Mouse (Mus musculus) embryonic facial prominence, embryonic 13.5 days (tissue): ENCODE results near the gene Aff3. TPM values are rescaled to one million over a fixed set of nuclear protein-coding genes. Genes with fewer than 3 reads are reported as not detected.

ENCODE experiments used
- ATAC-seq: fragments of 200-750 bp; cut with Nextera tagmentation; 2 replicates; pipeline ENCODE4 v1.8.0; 2017; ENCODE audit warnings: low read depth; ENCODE audit not compliant: insufficient number of reproducible peaks, insufficient read depth, low FRiP score, low TSS enrichment
- H3K27ac ChIP-seq: fragments of 300-500 bp; sonication (generic); 2 replicates; pipeline ENCODE4 v1.5.1; 2015; ENCODE audit warnings: moderate library complexity, mild to moderate bottlenecking, inconsistent platforms
- H3K27me3 ChIP-seq: fragments of 300-500 bp; sonication (generic); 2 replicates; pipeline ENCODE4 v1.6.1; 2015; ENCODE audit warnings: mild to moderate bottlenecking, inconsistent platforms
- H3K36me3 ChIP-seq: fragments of 300-500 bp; sonication (generic); 2 replicates; pipeline ENCODE4 v1.6.1; 2015; ENCODE audit warnings: mild to moderate bottlenecking, inconsistent platforms
- H3K4me1 ChIP-seq: fragments of 300-500 bp; sonication (generic); 2 replicates; pipeline ENCODE4 v1.6.1; 2015; ENCODE audit warnings: inconsistent platforms
- H3K4me2 ChIP-seq: fragments of 300-500 bp; sonication (generic); 2 replicates; pipeline ENCODE4 v1.6.1; 2015; ENCODE audit warnings: moderate library complexity, mild to moderate bottlenecking, inconsistent platforms
- H3K4me3 ChIP-seq: fragments of 300-500 bp; sonication (generic); 2 replicates; pipeline ENCODE4 v1.5.1; 2015; ENCODE audit warnings: mild to moderate bottlenecking, inconsistent platforms
- H3K9ac ChIP-seq: fragments of 300-500 bp; sonication (generic); 2 replicates; pipeline ENCODE4 v1.6.1; 2015; ENCODE audit warnings: mild to moderate bottlenecking, inconsistent platforms
- H3K9me3 ChIP-seq: fragments of 300-500 bp; sonication (generic); 2 replicates; pipeline ENCODE4 v1.6.1; 2016; ENCODE audit warnings: inconsistent platforms
- WGBS: fragments of 180-500 bp; shearing (Covaris S2); methylation state at CpG from one replicate; pipeline ENCODE4 v1.1.7; 2015; ENCODE audit warnings: mixed read lengths; 5-methylcytosine and 5-hydroxymethylcytosine counted together
- polyA plus RNA-seq: library from polyadenylated mRNA; unstranded; fragments of >200 nt; fragmentation: Nextera tagmentation; extraction: Ambion mirVana; gene quantifications from 2 replicates; pipeline ENCODE4 v1.2.1, GENCODE M21; 2015

Aff3 gene
- polyA plus RNA-seq, 1 experiment from 2014 or later = 12.0 TPM

- Histone ChIP-seq H3K4me2 (no peak overlapping the region), H3K27me3 (no peaks in the 10 kb centered on the region), H3K9me3 (no peaks in the 10 kb centered on the region), H3K4me3 (no peak overlapping the region), H3K36me3 (no peaks in the 10 kb centered on the region), H3K9ac (no peak overlapping the region), H3K4me1 (peaks cover 35% of the 10 kb centered on the region), H3K27ac (no peak overlapping the region)
- ATAC-seq = no peak
- 81% methylated on average over 3 of the region's 3 CpGs for WGBS
Observed at GRCm38 (mm10) chr1:38554546-38554945, 110.2 kb downstream of the Aff3 start.

DNA sequence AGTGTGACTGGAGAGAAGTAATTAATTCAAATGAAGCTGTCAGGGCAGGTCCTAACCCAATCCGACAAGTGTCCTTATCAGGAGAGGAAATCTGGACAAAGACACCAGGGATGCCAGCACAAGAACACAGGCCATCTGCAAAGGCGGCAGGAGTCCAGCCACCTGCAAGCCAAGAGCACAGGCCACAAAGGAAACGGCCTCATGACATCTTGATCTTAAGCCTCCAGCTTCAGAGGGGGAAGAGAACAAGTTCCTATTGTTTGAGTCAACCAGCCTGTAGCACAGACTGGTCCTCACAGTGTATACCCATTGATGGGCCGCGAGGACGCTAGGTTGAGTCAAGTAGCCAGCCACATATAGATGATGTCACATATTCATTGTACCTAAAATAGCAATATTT lies 111.7 kb downstream of the Aff3 start:
- no peaks in the 10 kb centered on the region for H3K9me3 ChIP-seq
- no peak overlapping the region for H3K4me3 ChIP-seq
- no peaks in the 10 kb centered on the region for H3K27me3 ChIP-seq
- no peak overlapping the region for H3K9ac ChIP-seq
- no peaks in the 10 kb centered on the region for H3K36me3 ChIP-seq
- no peak for ATAC-seq
- H3K27ac ChIP-seq = no peak overlapping the region
- WGBS = 44% methylated on average over 6 of the region's 6 CpGs
- H3K4me2 ChIP-seq = no peak overlapping the region
- peaks cover 39% of the 10 kb centered on the region for H3K4me1 ChIP-seq

DNA sequence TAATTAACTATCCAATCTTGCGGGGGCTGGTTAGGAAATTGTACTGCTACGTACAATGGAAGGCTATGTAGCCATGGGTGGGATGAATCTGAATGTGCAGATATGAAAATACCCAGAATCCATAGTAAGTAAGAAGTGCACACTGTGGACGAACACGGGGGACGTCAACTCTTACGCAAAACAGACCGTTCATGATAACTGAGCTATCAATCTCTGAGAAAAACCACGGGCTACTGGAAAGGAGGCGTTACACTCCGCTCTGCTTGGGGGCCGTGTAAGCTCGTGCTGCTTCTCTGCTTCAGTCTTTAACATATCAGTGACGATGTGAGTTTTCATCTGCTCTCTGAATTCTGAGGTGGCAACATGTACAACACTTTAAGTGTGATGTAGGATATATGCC lies 114.2 kb downstream of the Aff3 start:
- Histone ChIP-seq H3K36me3 (no peaks in the 10 kb centered on the region), H3K9me3 (no peaks in the 10 kb centered on the region), H3K4me2 (no peak overlapping the region), H3K27ac (no peak overlapping the region), H3K4me3 (no peak overlapping the region), H3K4me1 (peaks cover 46% of the 10 kb centered on the region), H3K9ac (no peak overlapping the region), H3K27me3 (no peaks in the 10 kb centered on the region)
- ATAC-seq = no peak
- WGBS = 76% methylated on average over 13 of the region's 13 CpGs

DNA sequence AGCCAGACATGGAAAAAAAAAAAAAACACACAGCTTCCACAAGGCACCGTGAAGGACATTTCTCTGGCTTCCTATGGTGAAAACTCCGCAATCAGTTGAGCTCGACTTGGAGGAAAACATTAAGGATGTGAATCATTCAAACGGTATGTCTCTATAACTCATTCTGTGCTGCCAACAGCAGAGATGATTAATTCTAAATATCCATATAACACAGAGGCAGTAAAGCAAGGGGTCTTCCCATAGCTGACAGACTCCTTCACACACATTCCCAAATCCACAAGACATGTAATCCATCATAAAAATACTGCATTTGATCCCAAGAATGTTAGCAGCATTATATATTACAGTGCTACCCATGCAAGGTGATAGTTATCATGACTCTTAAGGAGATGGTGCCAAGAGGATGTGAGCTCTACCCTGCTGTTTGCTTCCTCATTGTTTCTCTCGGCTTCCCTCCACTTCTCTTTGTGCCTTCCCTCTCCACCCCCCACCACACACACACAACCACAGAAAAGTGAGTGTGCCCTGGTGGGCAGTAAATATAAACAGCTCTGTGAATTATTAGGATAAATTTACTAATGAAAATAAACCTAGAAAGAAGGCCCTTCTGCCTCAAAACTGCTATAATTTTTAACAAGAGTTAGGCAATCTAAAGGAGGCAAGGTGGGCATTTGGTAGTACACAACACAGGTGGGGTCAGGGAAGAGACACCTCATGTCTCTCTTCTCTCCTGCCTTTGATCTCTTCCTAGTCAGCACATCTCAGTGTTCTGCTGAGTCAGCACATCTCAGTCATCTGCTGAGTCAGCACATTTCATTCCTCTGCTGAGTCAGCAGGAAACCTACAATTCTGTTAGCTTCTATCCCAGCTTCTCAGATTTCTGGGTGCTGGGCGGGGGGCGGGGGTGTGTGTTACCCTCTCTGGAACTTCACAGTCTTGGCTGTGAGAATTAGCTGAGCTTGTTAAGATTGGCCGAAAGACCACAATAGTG lies 115.8 kb downstream of the Aff3 start:
- Histone ChIP-seq H3K4me3 (no peak overlapping the region), H3K27ac (no peak overlapping the region), H3K4me2 (no peak overlapping the region), H3K36me3 (no peaks in the 10 kb centered on the region), H3K9ac (no peak overlapping the region), H3K27me3 (no peaks in the 10 kb centered on the region), H3K9me3 (no peaks in the 10 kb centered on the region), H3K4me1 (peaks cover 56% of the 10 kb centered on the region)
- 75% methylated on average over 8 of the region's 8 CpGs for WGBS
- ATAC-seq = no peak

DNA sequence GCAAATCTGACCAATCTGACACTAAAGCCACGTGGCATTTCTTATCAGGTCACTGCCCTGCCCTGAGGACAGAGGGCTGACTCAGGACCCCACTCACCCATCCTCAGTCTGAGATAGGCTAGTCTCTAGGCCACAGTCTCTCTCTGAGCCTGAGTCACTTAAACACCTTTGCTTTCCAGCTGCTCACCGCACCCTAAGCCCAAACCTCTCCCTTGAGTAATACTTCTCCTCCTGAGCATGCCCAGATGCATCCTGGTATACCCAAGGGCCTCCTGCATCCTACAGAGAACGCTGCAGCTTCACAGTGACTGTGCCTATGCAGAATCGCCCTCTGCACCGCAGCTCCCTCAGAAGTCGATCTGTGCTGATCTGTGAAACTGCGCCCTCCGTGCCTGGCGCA lies 117.1 kb downstream of the Aff3 start:
- Histone ChIP-seq H3K9ac (no peak overlapping the region), H3K4me2 (no peak overlapping the region), H3K27ac (no peak overlapping the region), H3K27me3 (no peaks in the 10 kb centered on the region), H3K4me1 (peaks cover 43% of the 10 kb centered on the region), H3K9me3 (no peaks in the 10 kb centered on the region), H3K4me3 (no peak overlapping the region), H3K36me3 (no peaks in the 10 kb centered on the region)
- no peak for ATAC-seq
- 79% methylated on average over 9 of the region's 9 CpGs for WGBS

GRCm38 (mm10) chr1:38546696-38547095 lies 118.1 kb downstream of the Aff3 start:
- peaks cover 41% of the 10 kb centered on the region for H3K4me1 ChIP-seq
- no peak overlapping the region for H3K27ac ChIP-seq
- 64% methylated on average over 7 of the region's 7 CpGs for WGBS
- no peaks in the 10 kb centered on the region for H3K27me3 ChIP-seq
- ATAC-seq = no peak
- no peak overlapping the region for H3K4me2 ChIP-seq
- H3K9ac ChIP-seq = no peak overlapping the region
- no peaks in the 10 kb centered on the region for H3K9me3 ChIP-seq
- H3K36me3 ChIP-seq = no peaks in the 10 kb centered on the region
- no peak overlapping the region for H3K4me3 ChIP-seq

GRCm38 (mm10) chr1:38545282-38545945 lies 119.3 kb downstream of the Aff3 start:
- Histone ChIP-seq H3K4me1 (peaks cover 37% of the 10 kb centered on the region), H3K27ac (no peak overlapping the region), H3K4me2 (no peak overlapping the region), H3K36me3 (no peaks in the 10 kb centered on the region), H3K4me3 (no peak overlapping the region), H3K27me3 (no peaks in the 10 kb centered on the region), H3K9ac (no peak overlapping the region), H3K9me3 (no peaks in the 10 kb centered on the region)
- 64% methylated on average over 12 of the region's 12 CpGs for WGBS
- ATAC-seq = no peak

DNA sequence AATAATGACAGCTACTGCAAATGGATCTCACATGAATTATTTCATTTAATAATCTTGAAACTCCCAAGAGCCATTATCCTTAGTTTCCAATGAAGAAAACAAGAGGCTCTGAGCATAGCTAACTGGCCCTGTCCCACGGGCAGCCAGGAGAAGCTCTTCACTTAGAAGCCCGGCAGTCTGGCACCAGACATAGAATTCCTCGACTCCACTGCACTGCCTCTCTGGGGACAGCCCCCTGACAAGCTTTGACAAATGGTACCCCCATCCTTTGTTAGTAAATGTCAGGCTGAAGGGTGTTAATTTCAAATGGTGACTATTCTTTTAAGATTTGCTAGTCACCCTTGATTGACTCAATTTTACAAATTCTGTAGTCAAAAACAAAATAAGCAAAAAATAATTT lies 120.3 kb downstream of the Aff3 start:
- H3K4me2 ChIP-seq = no peak overlapping the region
- WGBS = 40% methylated on average over 3 of the region's 3 CpGs

GRCm38 (mm10) chr1:38541536-38541935 lies 123.2 kb downstream of the Aff3 start:
- no peak overlapping the region for H3K9ac ChIP-seq
- no peaks in the 10 kb centered on the region for H3K27me3 ChIP-seq
- no peak for ATAC-seq
- H3K27ac ChIP-seq = no peak overlapping the region
- H3K4me3 ChIP-seq = no peak overlapping the region
- H3K36me3 ChIP-seq = peaks cover under 1% of the 10 kb centered on the region; the same call in 1 of the 2 replicates
- H3K4me2 ChIP-seq = no peak overlapping the region
- peaks cover 33% of the 10 kb centered on the region for H3K4me1 ChIP-seq
- 77% methylated on average over 4 of the region's 4 CpGs for WGBS
- no peaks in the 10 kb centered on the region for H3K9me3 ChIP-seq

More for the DNA sequence above, 120.3 kb downstream of the Aff3 start:
- Histone ChIP-seq H3K9ac (no peak overlapping the region), H3K27ac (no peak overlapping the region), H3K27me3 (no peaks in the 10 kb centered on the region), H3K36me3 (no peaks in the 10 kb centered on the region), H3K9me3 (no peaks in the 10 kb centered on the region), H3K4me1 (peaks cover 35% of the 10 kb centered on the region), H3K4me3 (no peak overlapping the region)
- ATAC-seq = no peak

GRCm38 (mm10) chr1:38536929-38537540 lies 127.7 kb downstream of the Aff3 start:
- Histone ChIP-seq H3K4me3 (no peak overlapping the region), H3K27ac (no peak overlapping the region), H3K27me3 (no peaks in the 10 kb centered on the region), H3K36me3 (peaks cover 20% of the 10 kb centered on the region), H3K4me1 (peaks cover 15% of the 10 kb centered on the region), H3K9me3 (no peaks in the 10 kb centered on the region), H3K9ac (no peak overlapping the region), H3K4me2 (no peak overlapping the region)
- WGBS = 63% methylated on average over 16 of the region's 16 CpGs
- no peak for ATAC-seq

GRCm38 (mm10) chr1:38532581-38532980 lies 132.2 kb downstream of the Aff3 start:
- no peak overlapping the region for H3K4me2 ChIP-seq
- no peak overlapping the region for H3K27ac ChIP-seq
- WGBS = 93% methylated on average over 7 of the region's 7 CpGs
- ATAC-seq = no peak
- peaks cover 32% of the 10 kb centered on the region for H3K36me3 ChIP-seq
- H3K4me3 ChIP-seq = no peak overlapping the region
- no peaks in the 10 kb centered on the region for H3K9me3 ChIP-seq
- H3K9ac ChIP-seq = no peak overlapping the region
- no peaks in the 10 kb centered on the region for H3K27me3 ChIP-seq
- H3K4me1 ChIP-seq = peaks cover 23% of the 10 kb centered on the region
